Mouse (Mus musculus): Measurements from ENCODE around the gene Ramp3. TPM values are rescaled to one million over a fixed set of nuclear protein-coding genes. Genes with fewer than 3 reads are reported as not detected.

Ramp3 gene
- total RNA-seq, 2 experiments from 2014 or later: 0.38 to 0.68 TPM

GRCm38 (mm10) chr11:6708437-6708836, 50.1 kb downstream of the Ramp3 start:
- no peak for DNase-seq
- intact Hi-C loops (cut with DNase I; ENCODE audit: low total_unique reads): no loop called here

GRCm38 (mm10) chr11:6710409-6710808, 52.1 kb downstream of the Ramp3 start:
- DNase-seq: no peak
- intact Hi-C loops (cut with DNase I; ENCODE audit: low total_unique reads): no loop called here

GRCm38 (mm10) chr11:6720746-6721145, 62.4 kb downstream of the Ramp3 start:
- intact Hi-C loops (cut with DNase I; ENCODE audit: low total_unique reads): no loop called here
- no peak for DNase-seq

- intact Hi-C loops (cut with DNase I; ENCODE audit: low total_unique reads): no loop called here
- DNase-seq: no peak
Measured at GRCm38 (mm10) chr11:6726921-6727320, 68.6 kb downstream of the Ramp3 start.

Other genes with a start within 250 kb of the Ramp3 start
- gene Ppia, start 243.1 kb upstream of the Ramp3 start, total RNA-seq (2021): 100 to 1,000 TPM; 427 to 511 TPM
- gene H2afv, start 214.1 kb upstream of the Ramp3 start, total RNA-seq (2021): 10 to 100 TPM; 41.3 to 46.3 TPM
- 10 to 100 TPM; 28.5 to 37.4 TPM for gene Purb, start 182.6 kb upstream of the Ramp3 start, total RNA-seq (2021)
- gene Myo1g, start 137.6 kb upstream of the Ramp3 start, total RNA-seq (2021): 1 to 10 TPM in 1 of 2 experiments, under 1 TPM in 1; 0.94 to 1.2 TPM
- 10 to 100 TPM; 20.8 to 21.6 TPM for gene Ccm2, start 111.6 kb upstream of the Ramp3 start, total RNA-seq (2021)
- gene Nacad, start 52.5 kb upstream of the Ramp3 start, total RNA-seq (2021): under 1 TPM; 0.18 to 0.82 TPM
- gene Tbrg4, start 32.5 kb upstream of the Ramp3 start, total RNA-seq (2021): 10 to 100 TPM; 63.5 to 64.6 TPM
- not detected for gene Wap, start 19.9 kb upstream of the Ramp3 start, total RNA-seq (2021)
- not detected for gene Gm11983, start 179.1 kb downstream of the Ramp3 start, total RNA-seq (2021)